Mouse (Mus musculus): ENCODE data around the gene Afap1l2.

DNA sequence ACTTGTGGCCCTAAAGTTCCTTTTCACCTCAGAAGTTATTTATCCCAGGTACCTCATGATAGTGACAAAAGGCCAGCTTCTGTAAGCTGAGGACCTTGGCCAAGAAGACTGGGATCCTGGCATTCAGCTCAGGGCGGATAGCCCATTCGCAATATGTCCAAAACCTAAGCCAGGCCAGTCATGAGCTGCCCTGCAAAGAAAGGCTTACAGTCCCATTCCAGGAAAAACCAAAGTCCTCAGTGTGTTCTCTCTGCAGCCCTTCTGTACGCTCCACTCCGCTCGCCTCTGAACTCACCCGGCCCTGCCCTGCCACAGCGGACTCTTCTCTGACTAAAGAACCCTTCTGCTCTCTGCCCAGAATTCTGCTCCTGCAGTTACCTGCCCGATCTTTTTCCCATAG, 71.8 kb downstream of the Afap1l2 start:
- no peak for TF ChIP-seq MXI1 (IDR thresholded peaks at IDR 0.05; ENCODE audit: low read depth, low read length)
- no peak for TF ChIP-seq TCF12 (IDR thresholded peaks at IDR 0.05; ENCODE audit: low read depth, low read length)
- TF ChIP-seq POLR2A (IDR thresholded peaks at IDR 0.05; ENCODE audit: low read depth, low read length) = no peak
- no peak for TF ChIP-seq CHD2 (IDR thresholded peaks at IDR 0.05; ENCODE audit: low read length)
- no peak for TF ChIP-seq CTCF (conservative IDR thresholded peaks at IDR 0.05 in 1 of 2, IDR thresholded peaks at IDR 0.05 in 1 of 2; ENCODE audit: low read depth in 2 of 2, low read length in 2 of 2)
- TF ChIP-seq BHLHE40 (IDR thresholded peaks at IDR 0.05; ENCODE audit: low read depth, low read length) = no peak
